Mouse (Mus musculus) bone marrow macrophage, adult 2 months (primary cell): ENCODE measurements around the gene Tubgcp6.

ENCODE experiments used
- CTCF ChIP-seq: IDR thresholded peaks from 2 replicates; pipeline ENCODE4 v1.5.1; 2012; ENCODE audit warnings: low read depth, mild to moderate bottlenecking, low read length, moderate library complexity
- POLR2A ChIP-seq: IDR thresholded peaks from 2 replicates; pipeline ENCODE4 v1.6.1; 2012; ENCODE audit warnings: mild to moderate bottlenecking, low read depth, low read length, borderline replicate concordance

GRCm38 (mm10) chr15:89106073-89106472 lies 16.8 kb downstream of the Tubgcp6 start:
- TF ChIP-seq POLR2A, result no peak
- no peak for TF ChIP-seq CTCF
